Mouse (Mus musculus): ENCODE measurements around the gene Gm21304. TPM values are rescaled to one million over a fixed set of nuclear protein-coding genes. Genes with fewer than 3 reads are reported as not detected.
"Not testable (repeated sequence)": the region's sequence is repeated elsewhere in the genome, so short reads cannot be mapped to it uniquely, and the experiment has no call there.

Gm21304 gene
- not detected in 2 replicates for polyA plus RNA-seq (2014; fragmentation: Nextera tagmentation; extraction: Ambion mirVana)

- not testable (repeated sequence) for H3K9ac ChIP-seq (ENCODE audit: low read length); H3K4me1 ChIP-seq (replicated peaks; ENCODE audit: control insufficient read depth, insufficient read depth, low read length); H3K9me3 ChIP-seq (ENCODE audit: control insufficient read depth, low read length); DNase-seq (ENCODE audit: low spot score); ATAC-seq (replicated peaks; ENCODE audit: low FRiP score); H3K27me3 ChIP-seq (ENCODE audit: control insufficient read depth, insufficient read depth, low read length); H3K36me3 ChIP-seq (ENCODE audit: control insufficient read depth, insufficient read depth, low read length); H3K4me2 ChIP-seq (ENCODE audit: low read depth, low read length, severe bottlenecking); H3K27ac ChIP-seq (ENCODE audit: low read depth, low read length); H3K4me3 ChIP-seq (ENCODE audit: low read depth, low read length)
- no CpG with 5 or more reads among the region's 3 CpGs for WGBS
These were observed at the start of gene Gm21304 for GRCm38 (mm10) chr10:104168215-104168614. Gm21304 (plus strand) TSS chr10:104168515.

- not testable (repeated sequence) for H3K4me1 ChIP-seq (replicated peaks; ENCODE audit: control insufficient read depth, insufficient read depth, low read length); H3K4me2 ChIP-seq (ENCODE audit: low read depth, low read length, severe bottlenecking); H3K27me3 ChIP-seq (ENCODE audit: control insufficient read depth, insufficient read depth, low read length); H3K4me3 ChIP-seq (ENCODE audit: low read depth, low read length); H3K27ac ChIP-seq (ENCODE audit: low read depth, low read length); H3K36me3 ChIP-seq (ENCODE audit: control insufficient read depth, insufficient read depth, low read length); ATAC-seq (replicated peaks; ENCODE audit: low FRiP score); H3K9me3 ChIP-seq (ENCODE audit: control insufficient read depth, low read length); H3K9ac ChIP-seq (ENCODE audit: low read length); DNase-seq (ENCODE audit: low spot score)
- WGBS: no CpG with 5 or more reads among the region's 3 CpGs
These were observed 25.6 kb upstream of the Gm21304 start, which contains the start of gene Gm21293 for GRCm38 (mm10) chr10:104142687-104143086. Gm21293 (plus strand) TSS chr10:104142987.

GRCm38 (mm10) chr10:104151197-104151596 is 17.1 kb upstream of the Gm21304 start, which contains the start of gene Gm6763:
Gm6763 (plus strand) TSS chr10:104151497.
- not testable (repeated sequence) for H3K36me3 ChIP-seq (ENCODE audit: control insufficient read depth, insufficient read depth, low read length); H3K27me3 ChIP-seq (ENCODE audit: control insufficient read depth, insufficient read depth, low read length); H3K27ac ChIP-seq (ENCODE audit: low read depth, low read length); DNase-seq (ENCODE audit: low spot score); H3K4me3 ChIP-seq (ENCODE audit: low read depth, low read length); ATAC-seq (replicated peaks; ENCODE audit: low FRiP score); H3K4me2 ChIP-seq (ENCODE audit: low read depth, low read length, severe bottlenecking); H3K9ac ChIP-seq (ENCODE audit: low read length); H3K4me1 ChIP-seq (replicated peaks; ENCODE audit: control insufficient read depth, insufficient read depth, low read length); H3K9me3 ChIP-seq (ENCODE audit: control insufficient read depth, low read length)
- WGBS: no CpG with 5 or more reads among the region's 3 CpGs

- not testable (repeated sequence) for H3K4me3 ChIP-seq (ENCODE audit: low read depth, low read length); H3K27me3 ChIP-seq (ENCODE audit: control insufficient read depth, insufficient read depth, low read length); H3K9ac ChIP-seq (ENCODE audit: low read length); H3K36me3 ChIP-seq (ENCODE audit: control insufficient read depth, insufficient read depth, low read length); H3K4me2 ChIP-seq (ENCODE audit: low read depth, low read length, severe bottlenecking); H3K4me1 ChIP-seq (replicated peaks; ENCODE audit: control insufficient read depth, insufficient read depth, low read length); H3K9me3 ChIP-seq (ENCODE audit: control insufficient read depth, low read length); ATAC-seq (replicated peaks; ENCODE audit: low FRiP score); DNase-seq (ENCODE audit: low spot score); H3K27ac ChIP-seq (ENCODE audit: low read depth, low read length)
- WGBS: no CpG with 5 or more reads among the region's 3 CpGs
These were observed 8.6 kb upstream of the Gm21304 start, which contains the start of gene Gm8764 for GRCm38 (mm10) chr10:104159706-104160105. Gm8764 (plus strand) TSS chr10:104160006.

- not testable (repeated sequence) for H3K4me3 ChIP-seq (ENCODE audit: low read depth, low read length); H3K4me2 ChIP-seq (ENCODE audit: low read depth, low read length, severe bottlenecking)
- no CpG with 5 or more reads among the region's 3 CpGs for WGBS
These were observed 8.4 kb downstream of the Gm21304 start, which contains the start of gene Gm21312 for GRCm38 (mm10) chr10:104176724-104177123. Gm21312 (plus strand) TSS chr10:104177024.

GRCm38 (mm10) chr10:104185233-104185632 is 16.9 kb downstream of the Gm21304 start, which contains the start of gene Gm20765:
Gm20765 (plus strand) TSS chr10:104185533.
- H3K4me3 ChIP-seq (ENCODE audit: low read depth, low read length); ATAC-seq (replicated peaks; ENCODE audit: low FRiP score); H3K9me3 ChIP-seq (ENCODE audit: control insufficient read depth, low read length); H3K4me1 ChIP-seq (replicated peaks; ENCODE audit: control insufficient read depth, insufficient read depth, low read length); H3K27me3 ChIP-seq (ENCODE audit: control insufficient read depth, insufficient read depth, low read length); H3K9ac ChIP-seq (ENCODE audit: low read length); H3K4me2 ChIP-seq (ENCODE audit: low read depth, low read length, severe bottlenecking); H3K27ac ChIP-seq (ENCODE audit: low read depth, low read length); H3K36me3 ChIP-seq (ENCODE audit: control insufficient read depth, insufficient read depth, low read length); DNase-seq (ENCODE audit: low spot score): not testable (repeated sequence)
- WGBS: no CpG with 5 or more reads among the region's 3 CpGs

More at GRCm38 (mm10) chr10:104176724-104177123, 8.4 kb downstream of the Gm21304 start, which contains the start of gene Gm21312:
- DNase-seq (ENCODE audit: low spot score); H3K9me3 ChIP-seq (ENCODE audit: control insufficient read depth, low read length); H3K4me1 ChIP-seq (replicated peaks; ENCODE audit: control insufficient read depth, insufficient read depth, low read length); ATAC-seq (replicated peaks; ENCODE audit: low FRiP score); H3K9ac ChIP-seq (ENCODE audit: low read length); H3K27me3 ChIP-seq (ENCODE audit: control insufficient read depth, insufficient read depth, low read length); H3K36me3 ChIP-seq (ENCODE audit: control insufficient read depth, insufficient read depth, low read length); H3K27ac ChIP-seq (ENCODE audit: low read depth, low read length): not testable (repeated sequence)

- not testable (repeated sequence) for H3K9me3 ChIP-seq (ENCODE audit: control insufficient read depth, low read length); H3K36me3 ChIP-seq (ENCODE audit: control insufficient read depth, insufficient read depth, low read length); DNase-seq (ENCODE audit: low spot score); H3K27me3 ChIP-seq (ENCODE audit: control insufficient read depth, insufficient read depth, low read length); H3K4me2 ChIP-seq (ENCODE audit: low read depth, low read length, severe bottlenecking); H3K4me1 ChIP-seq (replicated peaks; ENCODE audit: control insufficient read depth, insufficient read depth, low read length); H3K27ac ChIP-seq (ENCODE audit: low read depth, low read length); H3K4me3 ChIP-seq (ENCODE audit: low read depth, low read length); ATAC-seq (replicated peaks; ENCODE audit: low FRiP score); H3K9ac ChIP-seq (ENCODE audit: low read length)
- WGBS: no CpG with 5 or more reads among the region's 3 CpGs
These were observed 25.4 kb downstream of the Gm21304 start, which contains the start of gene Gm4340 for GRCm38 (mm10) chr10:104193742-104194141. Gm4340 (plus strand) TSS chr10:104194042.

GRCm38 (mm10) chr10:104209655-104210054 is 41.3 kb downstream of the Gm21304 start:
- Histone ChIP-seq H3K4me3 (ENCODE audit: low read depth, low read length) (no peak overlapping the region), H3K4me2 (ENCODE audit: low read depth, low read length, severe bottlenecking) (no peak overlapping the region), H3K36me3 (ENCODE audit: control insufficient read depth, insufficient read depth, low read length) (no peaks in the 10 kb centered on the region), H3K27me3 (ENCODE audit: control insufficient read depth, insufficient read depth, low read length) (no peaks in the 10 kb centered on the region), H3K27ac (ENCODE audit: low read depth, low read length) (no peak overlapping the region), H3K9ac (ENCODE audit: low read length) (no peak overlapping the region), H3K4me1 (replicated peaks; ENCODE audit: control insufficient read depth, insufficient read depth, low read length) (no peaks in the 10 kb centered on the region), H3K9me3 (ENCODE audit: control insufficient read depth, low read length) (no peaks in the 10 kb centered on the region)
- ATAC-seq (replicated peaks; ENCODE audit: low FRiP score) (no peak), DNase-seq (ENCODE audit: low spot score) (no peak)
- 83% methylated on average over 1 of the region's 1 CpGs for WGBS
